Mouse (Mus musculus) heart, postnatal 0 days (tissue): Measurements from ENCODE around the gene Lrrc32.

Experiments
- CTCF ChIP-seq: IDR thresholded peaks from 2 replicates; pipeline ENCODE4 v1.5.1; 2016; ENCODE audit warnings: antibody characterized with exemption, control low read depth, low read depth
- EP300 ChIP-seq: IDR thresholded peaks from 2 replicates; pipeline ENCODE4 v1.6.1; 2016; ENCODE audit warnings: antibody characterized with exemption, low read depth

- no peak for TF ChIP-seq CTCF
- TF ChIP-seq EP300: no peak
Measured at GRCm38 (mm10) chr7:98460319-98460718, 28.8 kb upstream of the Lrrc32 start.
